Mouse (Mus musculus) forebrain, postnatal 0 days (tissue): ENCODE measurements around the gene Mark2. TPM values are rescaled to one million over a fixed set of nuclear protein-coding genes. Genes with fewer than 3 reads are reported as not detected.
A peak's percentile ranks its signal among the peaks of the same experiment; 100 is the strongest.

Source experiments
- ATAC-seq: fragments of 200-750 bp; cut with Nextera tagmentation; 2 replicates; pipeline ENCODE4 v1.8.0; 2017; ENCODE audit warnings: mild to moderate bottlenecking, moderate library complexity
- DNase-seq: peaks from one replicate; pipeline ENCODE4 v3.0.0-alpha.2; 2015
- H3K27ac ChIP-seq: fragments of 300-500 bp; sonication (generic); 2 replicates; pipeline ENCODE4 v1.5.1; 2014; ENCODE audit warnings: low read depth, mild to moderate bottlenecking, antibody characterized with exemption, low read length, moderate library complexity, mixed read lengths
- H3K27me3 ChIP-seq: fragments of 300-500 bp; sonication (generic); 2 replicates; pipeline ENCODE4 v1.6.1; 2014; ENCODE audit warnings: mild to moderate bottlenecking, low read length, mixed read lengths; ENCODE audit not compliant: insufficient read depth
- H3K36me3 ChIP-seq: fragments of 300-500 bp; sonication (generic); 2 replicates; pipeline ENCODE4 v1.6.1; 2014; ENCODE audit warnings: mild to moderate bottlenecking, moderate library complexity; ENCODE audit not compliant: insufficient read depth
- H3K4me1 ChIP-seq: fragments of 300-500 bp; sonication (generic); 2 replicates; pipeline ENCODE4 v1.6.1; 2014; ENCODE audit warnings: antibody characterized with exemption; ENCODE audit not compliant: insufficient read depth
- H3K4me2 ChIP-seq: fragments of 300-500 bp; sonication (generic); 2 replicates; pipeline ENCODE4 v1.6.1; 2014; ENCODE audit warnings: low read depth, mild to moderate bottlenecking, moderate library complexity
- H3K4me3 ChIP-seq: fragments of 300-500 bp; sonication (generic); 2 replicates; pipeline ENCODE4 v1.5.1; 2014; ENCODE audit warnings: low read depth, low read length, mixed read lengths
- H3K9ac ChIP-seq: fragments of 300-500 bp; sonication (generic); 2 replicates; pipeline ENCODE4 v1.6.1; 2014; ENCODE audit warnings: mild to moderate bottlenecking
- H3K9me3 ChIP-seq: fragments of 300-500 bp; sonication (generic); 2 replicates; pipeline ENCODE4 v1.6.1; 2016; ENCODE audit warnings: low read length
- CTCF ChIP-seq: sonication (generic); IDR thresholded peaks from 2 replicates; pipeline ENCODE4 v1.5.1; 2016; ENCODE audit warnings: antibody characterized with exemption, control low read depth, low read depth
- WGBS: fragments of 180-500 bp; shearing (Covaris S2); extraction: QIAGEN DNeasy Blood & Tissue Kit; methylation state at CpG from one replicate; pipeline ENCODE4 v1.1.7; 2014; 5-methylcytosine and 5-hydroxymethylcytosine counted together
- polyA plus RNA-seq: library from polyadenylated mRNA; unstranded; fragments of >200 nt; fragmentation: Nextera tagmentation; extraction: Ambion mirVana; gene quantifications from 2 replicates; pipeline ENCODE4 v1.2.1, GENCODE M21; 2015
- total RNA-seq: library from RNA; depleted of rRNA; stranded (reverse); fragments of >200 nt; gene quantifications from 2 replicates; pipeline ENCODE4 v1.2.3, GENCODE M21; 2014

Gene Mark2
- total and polyA plus RNA-seq, 2 experiments from 2014 or later = 35.7 to 38.7 TPM

DNA sequence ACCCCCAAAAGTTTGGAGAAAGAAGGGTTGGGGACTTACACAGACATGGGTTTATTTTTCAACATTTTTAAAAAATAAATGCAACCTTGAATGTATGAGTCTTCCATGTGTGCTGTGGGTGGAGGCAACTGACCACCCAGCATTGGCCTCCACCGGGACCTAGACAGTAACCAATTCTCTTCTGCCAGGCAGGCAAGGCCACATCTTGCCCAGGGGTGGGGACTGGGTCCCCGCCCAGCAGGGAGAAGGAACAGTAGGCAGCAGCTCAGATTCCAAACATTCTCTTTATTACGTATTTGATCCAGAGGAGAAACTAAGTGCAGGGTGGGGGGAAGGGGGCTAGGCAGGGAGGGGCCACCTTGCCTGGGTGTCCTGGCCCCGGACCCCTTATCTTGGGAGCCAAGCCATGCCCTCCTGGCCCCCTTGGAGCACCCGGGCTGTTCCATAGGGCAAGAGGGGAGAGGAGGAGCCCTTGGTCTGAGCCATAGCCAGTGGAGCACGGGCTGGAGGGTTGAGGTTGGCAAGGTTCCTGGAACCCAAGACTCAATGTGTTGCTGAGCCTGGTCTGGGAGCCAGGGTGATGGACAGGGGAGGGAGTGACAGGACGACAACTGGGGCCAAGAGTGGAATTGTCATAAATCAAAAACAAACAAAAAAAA, 66.4 kb downstream of the Mark2 start:
- no peaks in the 10 kb centered on the region for H3K27me3 ChIP-seq
- H3K9me3 ChIP-seq = no peaks in the 10 kb centered on the region
- DNase-seq (peak; percentile 31), ATAC-seq (no peak)
- no peak overlapping the region for H3K9ac ChIP-seq
- H3K4me3 ChIP-seq = no peak overlapping the region
- H3K4me2 ChIP-seq = no peak overlapping the region
- peak overlapping the region; percentile 71 for H3K27ac ChIP-seq
- WGBS = 41% methylated on average over 7 of the region's 7 CpGs
- TF ChIP-seq CTCF = no peak
- H3K4me1 ChIP-seq = no peaks in the 10 kb centered on the region
- peaks cover 74% of the 10 kb centered on the region for H3K36me3 ChIP-seq

DNA sequence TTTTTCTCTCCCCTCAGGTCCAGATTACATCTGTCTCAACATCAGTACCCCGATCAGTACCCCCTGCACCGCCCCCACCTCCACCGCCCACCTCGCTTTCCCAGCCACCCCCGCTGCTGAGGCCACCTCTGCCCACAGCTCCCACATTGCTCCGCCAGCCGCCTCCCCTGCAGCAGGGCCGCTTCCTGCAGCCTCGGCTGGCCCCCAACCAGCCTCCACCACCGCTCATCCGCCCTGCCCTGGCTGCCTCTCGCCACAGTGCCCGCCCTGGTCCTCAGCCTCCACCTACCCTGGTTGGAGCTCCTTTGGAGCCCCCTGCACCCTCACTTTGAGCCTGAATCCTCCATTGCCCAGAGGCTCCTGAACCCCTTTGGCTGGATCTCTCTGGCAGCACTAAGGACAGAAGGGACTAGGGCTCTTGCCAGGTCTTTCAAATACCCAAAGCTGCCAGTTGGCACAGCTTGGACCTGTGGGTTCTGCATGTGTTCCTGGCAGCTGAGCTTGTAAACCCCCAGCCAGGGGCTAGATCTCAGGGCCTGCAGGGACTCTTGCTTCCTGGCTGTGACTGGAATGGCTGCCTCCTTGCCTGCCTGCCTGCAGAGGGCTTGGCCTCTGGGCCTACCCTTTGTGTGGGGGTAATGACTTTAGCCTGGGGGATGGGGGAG, 67.2 kb downstream of the Mark2 start:
- Histone ChIP-seq H3K27ac (peak overlapping the region; percentile 71), H3K9me3 (no peaks in the 10 kb centered on the region), H3K4me2 (no peak overlapping the region), H3K36me3 (peaks cover 68% of the 10 kb centered on the region), H3K4me1 (0 out of 2 replicates have a peak, but pooled peaks cover 2% of the 10 kb centered on the region), H3K27me3 (no peaks in the 10 kb centered on the region), H3K9ac (no peak overlapping the region), H3K4me3 (no peak overlapping the region)
- DNase-seq = peak; percentile 84
- 54% methylated on average over 13 of the region's 13 CpGs for WGBS
- no peak for TF ChIP-seq CTCF
- peak; percentile 60 for ATAC-seq

DNA sequence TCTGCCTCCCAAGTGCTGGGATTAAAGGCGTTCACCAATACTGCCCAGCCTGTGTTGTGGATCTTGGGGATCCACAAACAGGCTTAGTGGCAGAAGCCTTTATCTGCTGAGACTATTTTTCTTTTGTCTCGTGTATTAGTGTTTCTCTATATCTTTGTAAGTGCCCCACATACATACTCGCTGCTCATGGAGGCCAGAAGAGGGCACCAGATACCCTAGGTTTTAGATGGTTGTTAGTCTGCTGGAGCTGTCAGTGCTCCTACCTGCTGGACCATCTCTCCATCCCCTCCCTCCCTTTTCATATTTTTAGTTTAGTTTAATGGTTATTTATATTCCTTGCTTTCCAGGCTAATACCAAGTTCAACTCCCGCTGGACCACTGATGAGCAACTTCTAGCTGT, 68.2 kb downstream of the Mark2 start:
- H3K4me1 ChIP-seq = 0 out of 2 replicates have a peak, but pooled peaks cover 5% of the 10 kb centered on the region
- WGBS = 89% methylated on average over 4 of the region's 4 CpGs
- no peak overlapping the region for H3K27ac ChIP-seq

DNA sequence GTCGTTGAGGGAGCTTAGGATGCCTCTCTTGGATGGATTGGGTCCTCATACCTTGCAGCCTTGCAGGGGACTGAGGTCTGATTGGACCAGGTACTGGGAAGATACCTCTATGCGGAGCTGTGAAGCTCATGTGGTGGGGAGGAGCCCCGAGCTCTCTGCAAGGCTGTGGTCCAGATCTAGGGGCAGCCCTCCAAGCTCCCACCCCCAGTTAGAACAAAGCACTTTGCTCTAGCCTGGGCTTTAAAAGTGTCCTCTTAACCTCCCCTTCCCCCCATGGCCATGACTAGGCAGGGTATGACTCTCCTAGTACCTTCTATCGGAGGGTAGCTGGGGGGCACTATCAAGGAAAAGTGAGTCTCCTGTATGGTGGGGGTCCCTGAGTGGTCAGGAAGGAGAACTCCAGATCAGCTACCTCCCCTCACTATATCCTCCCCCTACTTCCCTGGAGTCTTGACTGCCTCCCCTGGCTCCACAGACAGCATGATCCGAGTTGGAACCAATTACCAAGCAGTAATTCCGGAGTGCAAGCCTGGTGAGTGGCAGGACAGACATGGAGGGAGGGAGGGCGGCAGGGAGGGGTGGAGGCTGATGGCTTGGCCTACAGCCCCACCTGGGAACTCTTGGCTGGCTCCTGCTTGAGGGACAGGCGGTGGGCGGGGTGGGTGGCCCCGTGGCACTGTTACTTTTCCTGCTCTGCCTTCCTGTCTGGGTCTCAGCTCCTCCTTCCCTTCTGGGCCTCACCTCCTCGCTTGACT, 72.2 kb downstream of the Mark2 start:
- Histone ChIP-seq H3K4me2 (peak overlapping the region; percentile 91), H3K4me1 (peaks cover 29% of the 10 kb centered on the region), H3K27ac (peak overlapping the region; percentile 95), H3K4me3 (peak overlapping the region; percentile 79), H3K27me3 (no peaks in the 10 kb centered on the region), H3K9me3 (no peaks in the 10 kb centered on the region), H3K9ac (peak overlapping the region; percentile 80), H3K36me3 (peaks cover 31% of the 10 kb centered on the region)
- ATAC-seq = no peak; the same call in 1 of the 2 replicates
- DNase-seq = peak; percentile 56
- TF ChIP-seq CTCF = no peak
- WGBS = 6% methylated on average over 11 of the region's 11 CpGs

More for the DNA sequence above, 68.2 kb downstream of the Mark2 start:
- peaks cover 62% of the 10 kb centered on the region for H3K36me3 ChIP-seq
- H3K9me3 ChIP-seq = no peaks in the 10 kb centered on the region
- peak; percentile 47 for TF ChIP-seq CTCF
- DNase-seq (no peak), ATAC-seq (no peak)
- no peak overlapping the region for H3K4me2 ChIP-seq
- H3K27me3 ChIP-seq = no peaks in the 10 kb centered on the region
- no peak overlapping the region for H3K9ac ChIP-seq
- H3K4me3 ChIP-seq = no peak overlapping the region

DNA sequence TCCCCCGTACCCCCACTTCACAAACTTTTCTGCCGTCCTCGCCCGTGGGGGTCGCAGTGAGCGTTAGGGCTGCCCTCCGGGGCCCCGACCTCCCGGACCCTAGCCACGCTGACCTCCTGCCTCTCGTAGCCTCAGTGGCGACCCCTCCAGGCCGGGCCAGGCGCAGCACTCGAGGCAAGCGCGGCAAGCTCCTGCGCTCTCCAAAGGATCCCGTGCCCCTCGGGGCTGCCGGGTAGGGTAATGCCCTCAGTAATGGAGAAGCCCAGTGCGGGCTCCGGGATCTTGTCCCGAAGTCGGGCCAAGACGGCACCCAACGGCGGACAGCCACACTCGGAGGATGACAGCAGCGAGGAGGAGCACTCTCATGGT, 73.0 kb downstream of the Mark2 start:
- TF ChIP-seq CTCF = peak; percentile 82
- H3K9me3 ChIP-seq = no peaks in the 10 kb centered on the region
- H3K27ac ChIP-seq = peak overlapping the region; percentile 95
- H3K36me3 ChIP-seq = peaks cover 25% of the 10 kb centered on the region
- H3K4me2 ChIP-seq = peak overlapping the region; percentile 91
- 3% methylated on average over 30 of the region's 30 CpGs for WGBS
- peak overlapping the region; percentile 79 for H3K4me3 ChIP-seq
- peak overlapping the region; percentile 80 for H3K9ac ChIP-seq
- peaks cover 29% of the 10 kb centered on the region for H3K4me1 ChIP-seq
- DNase-seq (peak; percentile 75), ATAC-seq (peak; percentile 42)
- H3K27me3 ChIP-seq = no peaks in the 10 kb centered on the region

DNA sequence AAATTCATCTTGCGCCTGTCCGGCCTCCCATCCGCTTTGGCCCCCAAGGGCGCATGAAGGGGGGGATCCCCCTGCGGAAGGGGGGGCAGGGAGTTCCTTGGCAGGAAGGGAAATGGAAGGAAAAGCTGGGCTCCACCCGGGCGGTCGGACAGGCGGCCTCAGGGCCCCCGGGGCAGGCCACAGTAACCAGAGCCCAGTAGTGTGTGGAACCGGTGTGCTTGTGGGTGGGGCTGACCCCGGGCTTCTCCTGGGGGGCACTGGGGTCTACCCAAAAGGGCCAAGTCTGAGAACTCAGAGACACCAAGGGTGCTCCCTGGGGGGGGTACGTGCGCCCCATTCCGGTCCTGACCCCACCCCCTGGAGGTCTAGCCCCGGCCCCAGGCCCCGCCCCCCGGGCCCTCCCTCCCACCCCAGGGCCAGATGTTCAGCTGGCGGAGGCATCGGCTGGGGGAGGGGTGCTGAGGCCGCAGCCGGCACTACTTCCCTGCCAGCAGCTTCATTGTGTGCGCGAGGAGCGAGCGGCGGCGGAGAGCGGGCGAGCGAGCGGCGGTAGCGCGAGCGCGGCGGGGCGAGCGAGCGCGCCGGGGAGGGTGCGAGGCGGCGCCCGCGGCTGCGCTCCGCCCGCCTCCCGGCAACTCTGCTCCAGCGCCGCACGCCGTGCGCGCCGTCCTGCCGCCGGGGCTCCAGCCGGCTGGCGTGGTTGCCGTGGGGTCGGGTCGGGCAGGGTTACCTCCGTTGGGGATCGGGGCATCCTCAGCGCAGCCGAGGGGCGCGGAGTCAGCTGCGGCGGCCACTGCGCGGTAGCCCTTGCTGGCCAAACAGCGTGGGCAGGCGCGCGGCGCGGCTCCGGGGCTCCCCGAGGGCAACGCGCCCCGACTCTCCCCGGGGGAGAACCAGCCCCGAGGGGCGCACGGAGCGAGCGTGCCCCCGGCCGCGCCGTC, 73.6 kb downstream of the Mark2 start:
- peak overlapping the region; percentile 95 for H3K27ac ChIP-seq
- ATAC-seq (peak; percentile 75), DNase-seq (peak; percentile 90)
- H3K9ac ChIP-seq = peak overlapping the region; percentile 80
- peak overlapping the region; percentile 79 for H3K4me3 ChIP-seq
- peaks cover 21% of the 10 kb centered on the region for H3K36me3 ChIP-seq
- peaks cover 29% of the 10 kb centered on the region for H3K4me1 ChIP-seq
- H3K9me3 ChIP-seq = no peaks in the 10 kb centered on the region
- 2% methylated on average over 68 of the region's 97 CpGs for WGBS
- TF ChIP-seq CTCF = no peak
- peak overlapping the region; percentile 91 for H3K4me2 ChIP-seq
- no peaks in the 10 kb centered on the region for H3K27me3 ChIP-seq
